Mouse (Mus musculus) neural tube, embryonic 11.5 days (tissue): Measurements from ENCODE around the gene Uggt1. TPM values are rescaled to one million over a fixed set of nuclear protein-coding genes. Genes with fewer than 3 reads are reported as not detected.

Source experiments
- ATAC-seq: fragments of 200-750 bp; cut with Nextera tagmentation; 2 replicates; pipeline ENCODE4 v1.8.0; 2017; ENCODE audit warnings: moderate number of reproducible peaks, mild to moderate bottlenecking, moderate TSS enrichment, moderate library complexity; ENCODE audit not compliant: insufficient read depth, low FRiP score, low TSS enrichment
- DNase-seq: peaks from one replicate; pipeline ENCODE4 v3.0.0-alpha.2; 2015; ENCODE audit warnings: low spot score
- H3K27ac ChIP-seq: fragments of 300-500 bp; sonication (generic); 2 replicates; pipeline ENCODE4 v1.5.1; 2014; ENCODE audit warnings: low read depth, mild to moderate bottlenecking, low read length
- H3K27me3 ChIP-seq: fragments of 300-500 bp; sonication (generic); 2 replicates; pipeline ENCODE4 v1.6.1; 2014; ENCODE audit warnings: mild to moderate bottlenecking, low read length, mixed read lengths; ENCODE audit not compliant: control insufficient read depth, insufficient read depth
- H3K36me3 ChIP-seq: fragments of 300-500 bp; sonication (generic); 2 replicates; pipeline ENCODE4 v1.6.1; 2014; ENCODE audit warnings: mild to moderate bottlenecking, low read length, moderate library complexity, mixed read lengths; ENCODE audit not compliant: control insufficient read depth, insufficient read depth
- H3K4me1 ChIP-seq: fragments of 300-500 bp; sonication (generic); 2 replicates; pipeline ENCODE4 v1.6.1; 2014; ENCODE audit warnings: low read length, mixed read lengths; ENCODE audit not compliant: control insufficient read depth, insufficient read depth
- H3K4me2 ChIP-seq: fragments of 300-500 bp; sonication (generic); 2 replicates; pipeline ENCODE4 v1.6.1; 2014; ENCODE audit warnings: low read depth, mild to moderate bottlenecking, moderate library complexity
- H3K4me3 ChIP-seq: fragments of 300-500 bp; sonication (generic); 2 replicates; pipeline ENCODE4 v1.5.1; 2014; ENCODE audit warnings: low read depth, low read length
- H3K9ac ChIP-seq: fragments of 300-500 bp; sonication (generic); 2 replicates; pipeline ENCODE4 v1.6.1; 2014; ENCODE audit warnings: mild to moderate bottlenecking, low read length
- H3K9me3 ChIP-seq: fragments of 300-500 bp; sonication (generic); 2 replicates; pipeline ENCODE4 v1.6.1; 2016; ENCODE audit warnings: low read length; ENCODE audit not compliant: control insufficient read depth
- WGBS: fragments of 180-500 bp; shearing (Covaris S2); extraction: QIAGEN DNeasy Blood & Tissue Kit; methylation state at CpG from one replicate; pipeline ENCODE4 v1.1.7; 2014; 5-methylcytosine and 5-hydroxymethylcytosine counted together
- polyA plus RNA-seq: library from polyadenylated mRNA; unstranded; fragments of >200 nt; fragmentation: Nextera tagmentation; extraction: Ambion mirVana; gene quantifications from 2 replicates; pipeline ENCODE4 v1.2.1, GENCODE M21; 2014

Gene Uggt1
- polyA plus RNA-seq, 1 experiment from 2014 or later = 82.3 TPM

- no peak for ATAC-seq
- Histone ChIP-seq H3K27me3 (no peaks in the 10 kb centered on the region), H3K27ac (no peak overlapping the region), H3K4me2 (no peak overlapping the region), H3K4me1 (no peaks in the 10 kb centered on the region), H3K9me3 (no peaks in the 10 kb centered on the region), H3K36me3 (peaks cover 5% of the 10 kb centered on the region; the same call in 1 of the 2 replicates), H3K4me3 (no peak overlapping the region), H3K9ac (no peak overlapping the region)
- WGBS = 81% methylated on average over 4 of the region's 4 CpGs
- no peak for DNase-seq
Observed at GRCm38 (mm10) chr1:36109987-36110386, 134.5 kb downstream of the Uggt1 start.

DNA sequence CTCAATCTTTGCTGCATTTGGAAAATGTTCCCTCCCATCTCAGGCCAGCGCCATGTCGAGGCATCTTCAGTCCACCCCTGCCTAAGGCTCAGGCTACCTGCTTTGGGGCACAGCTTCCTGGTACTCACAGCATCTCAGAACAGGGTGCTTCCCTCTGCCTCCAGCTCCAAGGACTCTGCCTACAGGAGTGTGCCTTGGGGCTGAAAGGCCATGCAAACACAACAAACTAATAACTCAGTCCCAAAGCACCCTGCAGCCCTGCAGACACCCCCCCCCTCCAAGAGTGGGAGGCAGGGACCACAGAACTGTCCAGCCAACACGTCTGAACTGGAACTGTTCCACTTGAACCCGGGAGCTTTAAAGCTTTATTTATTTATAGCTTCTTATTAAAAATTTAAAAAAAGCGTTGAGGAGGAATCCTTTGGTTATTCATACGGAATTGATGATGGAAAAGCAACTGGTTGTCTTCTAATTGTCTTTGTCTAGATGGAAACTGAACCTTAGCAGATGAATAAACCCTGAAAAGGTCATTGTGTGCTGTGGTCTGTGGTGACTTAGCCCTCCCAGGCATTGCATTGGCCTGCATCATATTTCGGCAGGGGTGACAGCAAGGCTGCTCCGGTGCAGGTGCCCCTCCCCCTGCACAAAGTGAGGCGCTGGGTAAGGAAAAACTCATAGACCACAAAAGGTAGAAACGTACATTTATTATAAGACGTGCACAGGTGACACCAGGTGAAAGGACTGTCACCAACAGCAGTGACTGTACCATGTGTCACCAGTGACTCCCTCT, 138.4 kb downstream of the Uggt1 start:
- Histone ChIP-seq H3K36me3 (peaks cover 20% of the 10 kb centered on the region), H3K4me3 (no peak overlapping the region), H3K27ac (no peak overlapping the region), H3K4me2 (no peak overlapping the region), H3K27me3 (no peaks in the 10 kb centered on the region), H3K4me1 (no peaks in the 10 kb centered on the region), H3K9ac (no peak overlapping the region), H3K9me3 (no peaks in the 10 kb centered on the region)
- 90% methylated on average over 11 of the region's 11 CpGs for WGBS
- DNase-seq = no peak
- ATAC-seq = no peak

GRCm38 (mm10) chr1:36100371-36100770, 144.1 kb downstream of the Uggt1 start:
- Histone ChIP-seq H3K4me1 (no peaks in the 10 kb centered on the region), H3K4me2 (no peak overlapping the region), H3K4me3 (no peak overlapping the region), H3K27ac (no peak overlapping the region), H3K9ac (no peak overlapping the region), H3K36me3 (peaks cover 17% of the 10 kb centered on the region), H3K27me3 (no peaks in the 10 kb centered on the region), H3K9me3 (no peaks in the 10 kb centered on the region)
- no peak for DNase-seq
- no peak for ATAC-seq
- WGBS = 95% methylated on average over 3 of the region's 3 CpGs

GRCm38 (mm10) chr1:36098432-36098831, 146.1 kb downstream of the Uggt1 start:
- WGBS = 95% methylated on average over 4 of the region's 4 CpGs
- no peak overlapping the region for H3K4me2 ChIP-seq

GRCm38 (mm10) chr1:36095423-36096272, 148.9 kb downstream of the Uggt1 start:
- H3K27me3 ChIP-seq = no peaks in the 10 kb centered on the region
- H3K4me1 ChIP-seq = no peaks in the 10 kb centered on the region
- no peaks in the 10 kb centered on the region for H3K9me3 ChIP-seq
- ATAC-seq (no peak), DNase-seq (no peak)
- no peak overlapping the region for H3K27ac ChIP-seq
- H3K36me3 ChIP-seq = peaks cover 2% of the 10 kb centered on the region; the same call in 1 of the 2 replicates
- WGBS = 84% methylated on average over 12 of the region's 12 CpGs
- H3K9ac ChIP-seq = no peak overlapping the region
- H3K4me3 ChIP-seq = no peak overlapping the region
- no peak overlapping the region for H3K4me2 ChIP-seq

More at GRCm38 (mm10) chr1:36098432-36098831, 146.1 kb downstream of the Uggt1 start:
- Histone ChIP-seq H3K9ac (no peak overlapping the region), H3K27me3 (no peaks in the 10 kb centered on the region), H3K9me3 (no peaks in the 10 kb centered on the region), H3K4me1 (no peaks in the 10 kb centered on the region), H3K36me3 (peaks cover 6% of the 10 kb centered on the region), H3K4me3 (no peak overlapping the region), H3K27ac (no peak overlapping the region)
- DNase-seq (no peak), ATAC-seq (no peak)

- 93% methylated on average over 8 of the region's 8 CpGs for whole genome bisulfite sequencing
- Histone ChIP-seq H3K27me3 (no peaks in the 10 kb centered on the region), H3K4me1 (peaks cover 5% of the 10 kb centered on the region), H3K4me2 (no peak overlapping the region), H3K36me3 (peaks cover 2% of the 10 kb centered on the region; the same call in 1 of the 2 replicates), H3K9ac (no peak overlapping the region), H3K4me3 (no peak overlapping the region), H3K9me3 (no peaks in the 10 kb centered on the region), H3K27ac (no peak overlapping the region)
- ATAC-seq (no peak), DNase-seq (no peak)
Observed at GRCm38 (mm10) chr1:36093741-36094140, 150.8 kb downstream of the Uggt1 start.

DNA sequence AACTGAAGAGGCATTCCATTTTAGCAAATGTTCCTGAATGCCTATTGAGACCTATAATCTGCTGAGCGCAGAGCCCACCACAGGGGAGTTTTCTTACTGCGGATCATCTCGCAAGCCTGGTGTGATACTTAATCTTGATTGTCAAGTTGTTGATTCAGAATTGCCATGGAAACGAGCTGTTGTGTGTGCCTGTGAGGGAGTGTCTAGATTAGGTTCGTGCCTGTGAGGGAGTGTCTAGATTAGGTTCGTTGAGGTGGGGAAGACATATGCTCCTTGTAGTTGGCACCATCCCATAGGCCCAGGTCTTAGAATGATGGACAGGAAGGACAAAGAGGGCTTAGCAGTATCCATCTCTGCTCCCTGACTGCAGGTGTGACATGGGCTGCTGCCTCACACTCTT, 153.3 kb downstream of the Uggt1 start:
- Histone ChIP-seq H3K27me3 (no peaks in the 10 kb centered on the region), H3K36me3 (peaks cover 2% of the 10 kb centered on the region; the same call in 1 of the 2 replicates), H3K4me2 (no peak overlapping the region), H3K27ac (no peak overlapping the region), H3K4me3 (no peak overlapping the region), H3K9ac (no peak overlapping the region), H3K9me3 (no peaks in the 10 kb centered on the region), H3K4me1 (peaks cover 13% of the 10 kb centered on the region)
- 85% methylated on average over 6 of the region's 6 CpGs for WGBS
- no peak for DNase-seq
- no peak for ATAC-seq

GRCm38 (mm10) chr1:36090722-36091110, 153.8 kb downstream of the Uggt1 start:
- Histone ChIP-seq H3K27me3 (no peaks in the 10 kb centered on the region), H3K4me2 (no peak overlapping the region), H3K4me1 (peaks cover 13% of the 10 kb centered on the region), H3K9ac (no peak overlapping the region), H3K36me3 (peaks cover 2% of the 10 kb centered on the region; the same call in 1 of the 2 replicates), H3K9me3 (no peaks in the 10 kb centered on the region), H3K27ac (no peak overlapping the region), H3K4me3 (no peak overlapping the region)
- no peak for ATAC-seq
- 94% methylated on average over 4 of the region's 4 CpGs for WGBS
- no peak for DNase-seq
